Mouse (Mus musculus) mouse embryonic stem cell (cell line): ENCODE results near the gene Pdlim5.

Experiments used
- in situ Hi-C, 2 experiments: fragments of 300-500 bp; cut with MboI; formaldehyde crosslinking; loops; 1 replicate in 1 of 2; 3 replicates in 1 of 2; pipeline ENCODE4 v1.14.3; 2019 to 2020; ENCODE audit warnings: low sequenced_read_pairs in 2 of 2, low pct_unique_long_range_greater_than_20kb in 1 of 2, mixed read lengths in 1 of 2; ENCODE audit not compliant: unreplicated experiment in 1 of 2

The Pdlim5 gene

GRCm38 (mm10) chr3:142295287-142295676 is 100.2 kb downstream of the Pdlim5 start:
- in situ Hi-C loops, result loop anchor here (10.0 kb wide), 1 partner anchor 180 kb away; no protein-coding TSS in a partner anchor

DNA sequence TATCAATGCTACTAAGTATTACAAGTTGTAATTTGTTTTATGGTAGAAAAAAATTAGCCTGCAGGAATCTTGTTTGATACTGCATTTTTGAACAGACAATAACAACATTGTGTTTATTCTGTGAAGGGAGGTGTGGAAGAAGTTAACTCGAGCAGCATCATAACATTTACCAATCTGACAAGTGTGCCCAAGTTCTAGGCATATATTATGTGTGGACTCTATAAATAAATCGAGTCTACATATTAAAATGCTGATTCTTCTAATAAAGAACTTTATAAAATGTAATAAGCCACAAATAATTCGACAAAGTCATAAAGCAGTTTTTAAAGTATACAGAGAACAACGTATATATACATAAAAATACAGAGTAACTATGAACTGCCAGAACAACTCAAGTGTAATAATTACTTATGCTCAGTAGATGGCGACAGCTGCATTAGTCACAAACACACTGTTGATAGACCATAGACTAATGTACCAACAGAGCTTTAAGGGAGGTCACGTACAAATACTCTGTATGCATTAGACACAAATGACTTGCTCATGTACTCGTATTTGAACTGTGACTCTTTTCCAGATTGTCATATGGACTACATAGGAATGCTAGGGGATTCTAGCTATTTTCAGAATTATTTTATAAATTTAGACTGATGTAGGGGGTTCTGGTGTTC is 100.7 kb downstream of the Pdlim5 start:
- in situ Hi-C loops, result loop anchor here (10.0 kb wide), 1 partner anchor 180 kb away; no protein-coding TSS in a partner anchor

- in situ Hi-C loops, result loop anchor here (10.0 kb wide), 1 partner anchor 181 kb away; no protein-coding TSS in a partner anchor
Observed at GRCm38 (mm10) chr3:142293561-142293960, 101.9 kb downstream of the Pdlim5 start.

- in situ Hi-C loops, result no loop called here
Observed at GRCm38 (mm10) chr3:142282706-142283105, 112.8 kb downstream of the Pdlim5 start.

- in situ Hi-C loops, result no loop called here
Observed at GRCm38 (mm10) chr3:142281656-142282055, 113.8 kb downstream of the Pdlim5 start.

- in situ Hi-C loops, result no loop called here
Observed at GRCm38 (mm10) chr3:142281093-142281445, 114.4 kb downstream of the Pdlim5 start.

GRCm38 (mm10) chr3:142280366-142281092 is 115.0 kb downstream of the Pdlim5 start:
- in situ Hi-C loops, result no loop called here

- in situ Hi-C loops, result loop anchor here in 1 of 2 experiments (10.0 kb wide), 1 partner anchor 414 kb away; no protein-coding TSS in a partner anchor
Observed at GRCm38 (mm10) chr3:142279011-142279410, 116.5 kb downstream of the Pdlim5 start.

DNA sequence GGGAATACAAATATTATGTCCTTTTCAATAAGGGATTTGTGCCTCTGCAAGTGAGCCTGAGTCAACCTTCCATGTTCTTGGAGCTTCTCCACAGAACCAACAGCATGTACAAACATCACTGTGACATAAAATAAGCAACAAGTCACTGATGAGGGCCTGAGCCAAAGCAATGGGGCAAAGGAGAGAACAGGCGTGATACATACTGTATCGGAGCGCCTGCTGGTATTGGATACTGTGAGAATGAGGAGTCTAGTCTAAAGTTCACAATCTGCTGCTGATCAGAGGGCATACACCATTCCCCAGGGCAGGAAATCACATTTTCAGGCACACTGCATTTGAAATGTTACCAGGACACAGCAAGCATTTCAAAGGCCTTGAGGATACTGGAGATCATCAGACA is 119.0 kb downstream of the Pdlim5 start:
- in situ Hi-C loops, result loop anchor here in 1 of 2 experiments (10.0 kb wide), 1 partner anchor 412 kb away; no protein-coding TSS in a partner anchor

DNA sequence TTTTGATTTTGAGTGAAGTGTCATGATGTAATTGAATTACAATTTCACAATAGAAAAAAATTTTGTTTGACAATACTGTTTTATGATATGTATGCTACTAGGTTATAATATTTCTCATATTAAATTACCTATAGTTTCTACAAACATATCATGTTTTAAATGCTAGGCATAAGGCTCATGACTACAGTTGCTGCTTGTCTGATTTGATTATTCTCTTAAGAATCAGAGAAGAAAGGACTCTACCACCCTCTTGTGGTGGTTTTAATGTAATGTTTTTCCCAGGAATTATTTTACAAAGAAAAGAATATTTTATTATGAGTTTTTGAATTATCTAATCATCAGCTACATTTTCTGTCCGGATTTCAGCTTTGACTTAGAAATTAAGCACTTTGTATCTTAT is 120.5 kb downstream of the Pdlim5 start:
- in situ Hi-C loops, result loop anchor here in 1 of 2 experiments (10.0 kb wide), 1 partner anchor 410 kb away; no protein-coding TSS in a partner anchor

DNA sequence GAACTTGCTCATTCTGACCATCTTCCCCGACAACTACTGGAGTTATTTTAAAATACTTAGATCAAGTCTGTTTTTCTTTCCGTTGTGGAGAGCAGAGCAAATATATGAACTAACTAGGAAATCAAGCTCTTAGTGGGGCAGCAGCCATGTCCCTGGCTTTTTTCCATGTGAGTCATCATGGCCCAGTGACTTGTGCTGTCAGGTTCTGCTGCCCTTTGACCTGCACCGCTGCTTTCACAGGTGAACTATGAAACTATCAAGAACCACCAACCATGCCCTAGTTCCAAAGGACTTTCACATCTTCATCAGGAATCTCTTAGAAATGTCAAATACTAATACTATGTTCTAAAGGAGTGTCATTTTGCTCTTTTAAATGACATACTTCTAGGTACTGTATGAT is 121.0 kb downstream of the Pdlim5 start:
- in situ Hi-C loops, result loop anchor here in 1 of 2 experiments (10.0 kb wide), 1 partner anchor 410 kb away; no protein-coding TSS in a partner anchor

GRCm38 (mm10) chr3:142273265-142273664 is 122.2 kb downstream of the Pdlim5 start:
- in situ Hi-C loops, result loop anchor here in 1 of 2 experiments (10.0 kb wide), 1 partner anchor 408 kb away; no protein-coding TSS in a partner anchor

- in situ Hi-C loops, result no loop called here
Observed at GRCm38 (mm10) chr3:142256371-142256770, 139.1 kb downstream of the Pdlim5 start.

- in situ Hi-C loops, result no loop called here
Observed at GRCm38 (mm10) chr3:142252086-142252485, 143.4 kb downstream of the Pdlim5 start.

GRCm38 (mm10) chr3:142249458-142249857 is 146.0 kb downstream of the Pdlim5 start:
- in situ Hi-C loops, result no loop called here

GRCm38 (mm10) chr3:142243263-142243662 is 152.2 kb downstream of the Pdlim5 start:
- in situ Hi-C loops, result no loop called here

GRCm38 (mm10) chr3:142239298-142239697 is 156.2 kb downstream of the Pdlim5 start:
- in situ Hi-C loops, result no loop called here

DNA sequence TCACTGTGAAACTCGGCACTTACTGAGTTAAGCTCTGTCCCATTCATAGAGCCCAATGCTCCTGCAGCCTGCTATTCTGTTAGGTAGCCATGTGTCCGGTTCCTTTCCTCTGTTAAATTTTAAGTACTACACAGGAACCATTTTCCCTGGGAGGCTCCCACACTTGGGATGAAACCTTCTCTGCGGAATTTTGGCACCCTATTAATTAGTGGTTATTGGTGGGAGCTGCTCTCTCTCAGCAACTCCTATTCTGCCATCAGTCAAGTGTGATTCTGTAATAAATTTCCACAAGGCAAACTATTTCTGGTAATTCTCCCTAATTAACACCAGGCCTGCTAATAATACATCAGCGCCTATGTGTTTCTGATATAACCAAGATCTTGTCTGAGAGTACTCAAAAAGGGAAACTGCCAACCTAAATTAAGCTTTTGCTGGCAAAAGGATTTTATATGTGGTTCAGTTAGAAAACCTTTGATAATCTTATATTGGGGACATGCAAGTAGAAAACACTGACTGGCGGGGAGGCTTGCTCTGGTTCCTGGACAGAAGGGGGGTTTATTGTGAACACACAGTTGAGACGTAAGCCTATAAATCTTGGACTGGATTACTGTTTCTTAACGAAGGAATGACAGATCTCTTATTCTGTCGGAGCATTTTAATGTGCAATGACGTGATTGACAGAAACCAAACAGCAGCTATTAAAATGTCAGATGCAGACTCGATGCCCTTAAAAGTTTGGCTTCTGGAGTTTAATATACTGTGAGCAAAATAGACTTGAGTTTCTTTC is 157.0 kb downstream of the Pdlim5 start:
- in situ Hi-C loops, result no loop called here

DNA sequence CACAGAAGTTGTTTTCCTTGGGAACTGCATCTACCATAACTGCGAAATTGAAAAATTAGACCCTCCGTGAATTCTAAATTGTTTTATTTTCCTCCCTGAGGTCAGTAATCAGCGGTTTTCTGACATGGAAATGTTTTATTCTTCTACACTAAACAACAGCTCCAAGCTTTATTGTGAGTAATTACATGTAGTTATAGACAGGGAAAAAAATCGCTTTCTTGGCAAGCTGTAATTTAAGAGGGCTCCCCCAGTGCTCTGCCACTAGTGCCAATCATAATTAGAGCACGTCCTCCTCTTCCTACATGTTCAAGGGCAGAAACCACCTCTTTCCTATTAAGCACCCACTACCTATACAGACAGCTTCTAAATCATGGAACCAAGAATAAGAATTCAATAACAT is 157.9 kb downstream of the Pdlim5 start:
- in situ Hi-C loops, result no loop called here
